Mouse (Mus musculus): ENCODE data around the gene Myl4.
A peak's percentile ranks its signal among the peaks of the same experiment; 100 is the strongest.
"Not testable (repeated sequence)": the region's sequence is repeated elsewhere in the genome, so short reads cannot be mapped to it uniquely, and the experiment has no call there.

Gene Myl4

DNA sequence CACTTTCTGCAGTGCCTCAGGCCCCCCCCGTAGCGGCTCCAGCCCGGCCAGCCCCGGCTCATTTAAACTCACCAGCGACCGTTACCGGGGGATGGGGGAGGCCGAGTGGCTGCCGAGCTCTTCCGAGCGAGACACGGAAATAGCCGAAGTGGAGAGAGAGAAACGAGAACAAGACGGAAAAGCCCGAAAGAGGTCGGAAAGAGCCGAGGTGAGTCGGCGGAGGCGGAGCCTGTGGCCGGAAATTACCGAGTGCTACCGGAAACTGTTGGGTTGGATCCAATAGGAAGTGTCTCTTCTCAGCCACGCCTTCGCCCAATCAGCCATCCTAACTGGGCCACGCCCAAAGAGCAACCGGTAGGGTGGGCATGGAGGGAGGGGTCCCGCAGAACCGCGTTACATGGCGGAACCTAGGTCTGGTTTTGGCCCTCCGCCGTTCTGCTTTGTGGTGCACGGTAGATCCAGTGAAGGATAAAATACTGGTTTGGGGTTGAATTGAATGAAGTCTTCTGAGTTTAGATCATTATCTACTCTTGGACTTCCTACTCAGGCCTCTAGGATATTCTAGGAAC is at the start of gene Myl4, which contains the start of gene Cdc27:
Gene Myl4, plus strand, starts transcription at position 258 of the 569 bp plus-strand sequence.
Gene Cdc27, minus strand, starts transcription at position 215 of the 569 bp plus-strand sequence.
- DNase-seq (ENCODE audit: low read depth, low spot score) = peak; percentile 99

DNA sequence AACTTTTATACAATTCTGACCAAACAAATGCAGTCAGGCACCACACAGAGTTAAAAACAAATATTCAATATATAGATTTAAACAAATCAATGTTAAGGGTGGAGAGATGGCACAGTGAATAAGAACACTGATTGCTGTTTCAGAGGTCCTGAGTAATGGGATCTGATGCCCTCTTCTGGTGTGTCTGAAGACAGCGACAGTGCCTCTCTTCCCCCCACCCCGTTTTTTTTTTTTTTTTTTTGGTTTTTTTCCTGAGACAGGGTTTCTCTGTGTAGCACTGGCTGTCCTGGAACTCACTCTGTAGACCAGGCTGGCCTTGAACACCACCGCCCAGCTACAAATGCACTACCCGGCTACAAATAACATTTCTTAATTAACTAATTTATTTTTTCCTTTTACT is 42.0 kb upstream of the Myl4 start:
- no peak for DNase-seq (ENCODE audit: low read depth, low spot score)

DNA sequence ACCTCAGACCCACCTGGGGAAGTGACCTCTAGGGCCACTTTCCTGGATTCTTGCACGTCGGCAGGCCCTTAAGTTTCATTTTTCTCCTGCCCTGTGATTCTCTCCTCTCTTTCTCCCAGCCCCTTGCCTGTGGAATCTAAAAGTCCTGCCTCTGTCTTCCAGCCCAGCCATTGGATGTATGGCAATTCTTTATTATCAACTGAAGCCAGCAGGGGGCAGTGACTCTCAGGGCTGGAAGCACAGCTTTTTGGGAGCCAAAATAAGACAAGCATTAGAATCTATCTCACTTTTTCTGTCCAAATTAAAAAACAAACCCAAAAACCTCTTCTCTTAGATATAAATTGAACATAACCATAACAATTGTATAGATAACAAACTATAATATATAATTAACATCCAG is 39.9 kb upstream of the Myl4 start:
- DNase-seq (ENCODE audit: low read depth, low spot score) = peak; percentile 62

DNA sequence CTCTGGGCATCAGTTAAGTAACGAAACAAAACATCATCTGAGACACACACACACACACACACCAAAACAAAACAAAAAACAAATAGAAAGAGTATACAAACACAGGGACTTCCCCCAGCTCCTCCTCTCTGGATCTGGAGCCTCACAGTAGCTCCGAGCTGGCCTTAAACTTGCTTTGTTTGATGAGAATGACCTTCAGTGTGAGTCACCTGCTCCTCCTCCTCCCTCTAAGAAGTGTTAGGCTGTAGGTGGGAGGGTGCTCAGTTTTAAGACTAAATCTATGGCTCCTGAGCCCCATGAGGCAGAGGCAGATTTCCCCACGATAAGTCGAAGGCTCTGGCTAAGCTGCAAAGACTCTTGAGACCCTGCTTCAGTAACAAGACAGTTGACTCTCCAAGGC is 38.0 kb upstream of the Myl4 start:
- DNase-seq (ENCODE audit: low read depth, low spot score) = no peak

DNA sequence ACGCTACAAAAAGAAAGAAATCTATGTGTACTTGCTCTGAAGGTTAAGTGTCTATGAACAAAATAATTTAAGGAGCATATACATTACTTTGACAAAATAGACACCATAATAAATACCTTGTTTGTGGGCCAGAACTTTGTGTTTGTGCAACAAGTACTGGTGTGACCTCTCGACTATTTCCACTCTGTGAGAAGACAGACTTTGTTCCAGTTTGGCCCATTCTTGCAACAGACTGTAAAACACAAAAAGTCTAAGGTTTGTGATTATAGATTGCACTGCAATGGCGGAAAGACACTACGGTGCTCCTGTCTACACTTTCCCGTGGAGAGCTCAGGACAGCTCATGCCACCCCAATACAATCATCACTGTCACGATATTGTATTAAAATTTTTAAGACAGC is 24.5 kb upstream of the Myl4 start:
- no peak for DNase-seq (ENCODE audit: low read depth, low spot score)

DNA sequence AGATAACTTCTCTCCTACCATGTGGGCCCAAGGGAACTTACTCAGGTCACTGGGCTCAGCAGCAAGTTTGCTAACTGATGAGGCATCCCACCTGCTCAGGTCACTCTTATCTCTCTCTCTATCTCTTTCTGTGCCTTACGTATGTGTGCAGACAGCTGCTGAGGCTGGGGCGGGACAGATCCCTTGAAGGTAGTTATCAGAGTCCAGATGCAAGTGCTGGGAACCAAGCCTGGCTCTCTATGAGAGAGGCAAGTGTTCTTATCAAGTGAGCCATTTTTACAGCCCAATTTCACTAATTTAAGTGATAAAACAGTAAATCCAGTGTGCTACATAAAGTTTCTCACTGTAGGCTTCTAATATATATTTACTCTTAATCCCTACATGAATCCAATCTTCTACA is 13.6 kb upstream of the Myl4 start:
- no peak for DNase-seq (ENCODE audit: low read depth, low spot score)

DNA sequence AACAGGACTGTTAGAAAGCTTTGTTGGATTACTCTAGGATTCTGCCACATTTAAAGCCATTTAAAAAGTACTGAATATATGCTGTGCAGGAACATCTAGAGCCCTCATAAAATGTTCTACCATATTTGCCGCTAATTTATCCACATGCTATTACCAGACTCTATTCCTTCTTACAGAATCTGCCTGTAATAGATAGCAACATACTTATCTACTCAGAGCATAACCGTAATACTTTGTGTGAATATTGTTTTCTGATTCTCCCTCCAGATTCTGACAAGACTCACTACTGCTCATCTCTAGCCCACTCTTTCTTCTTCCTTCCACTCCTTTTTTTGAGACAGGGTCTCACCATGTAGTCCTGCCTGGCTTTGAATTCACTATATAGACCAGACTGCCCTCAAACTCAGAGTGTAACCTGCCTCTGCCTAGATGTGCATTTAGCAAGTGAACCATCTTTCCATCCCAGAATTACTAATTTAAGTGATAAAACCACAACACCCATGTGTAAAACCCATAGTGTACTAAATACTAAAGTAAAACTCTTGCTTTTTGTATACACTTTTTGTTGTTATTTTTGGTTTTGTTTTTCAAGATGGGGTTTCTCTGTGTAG is 12.4 kb upstream of the Myl4 start:
- no peak for DNase-seq (ENCODE audit: low read depth, low spot score)

DNA sequence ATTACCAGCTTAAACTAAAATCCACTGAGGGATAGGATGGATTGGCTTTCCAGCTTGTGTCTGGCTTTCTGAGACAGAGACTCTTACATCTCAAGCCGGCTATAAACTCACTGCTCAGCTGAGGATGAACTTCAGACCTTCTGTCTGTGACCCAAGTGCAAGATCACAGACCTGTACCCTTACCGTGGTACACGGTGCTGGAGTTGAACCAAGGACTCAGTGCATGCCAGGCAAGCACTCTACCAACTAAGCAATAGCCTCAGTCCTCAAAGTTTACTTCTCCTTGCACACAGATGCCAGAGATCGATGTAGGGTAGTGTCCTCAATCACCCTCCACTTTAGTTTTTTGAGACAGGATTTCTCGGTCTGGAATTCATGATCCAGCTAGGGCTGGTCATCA is 10.7 kb upstream of the Myl4 start:
- DNase-seq (ENCODE audit: low read depth, low spot score) = no peak

DNA sequence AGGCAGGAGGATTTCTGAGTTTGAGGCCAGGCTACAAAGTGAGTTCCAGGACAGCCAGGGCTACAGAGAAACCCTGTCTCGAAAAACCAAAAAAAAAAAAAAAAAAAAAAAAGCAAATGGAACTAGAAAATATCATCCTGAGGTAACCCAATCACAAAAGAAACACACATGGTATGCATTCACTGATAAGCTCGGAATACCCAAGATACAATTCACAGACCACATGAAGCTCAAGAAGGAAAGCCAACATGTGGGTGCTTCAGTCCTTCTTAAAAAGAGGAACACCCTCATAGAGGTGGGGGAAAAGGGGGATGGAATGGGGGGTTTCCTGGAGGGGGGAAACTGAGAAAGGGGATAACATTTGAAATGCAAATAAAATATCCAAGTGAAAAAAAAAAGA is 7.1 kb upstream of the Myl4 start:
- DNase-seq (ENCODE audit: low read depth, low spot score) = not testable (repeated sequence)

DNA sequence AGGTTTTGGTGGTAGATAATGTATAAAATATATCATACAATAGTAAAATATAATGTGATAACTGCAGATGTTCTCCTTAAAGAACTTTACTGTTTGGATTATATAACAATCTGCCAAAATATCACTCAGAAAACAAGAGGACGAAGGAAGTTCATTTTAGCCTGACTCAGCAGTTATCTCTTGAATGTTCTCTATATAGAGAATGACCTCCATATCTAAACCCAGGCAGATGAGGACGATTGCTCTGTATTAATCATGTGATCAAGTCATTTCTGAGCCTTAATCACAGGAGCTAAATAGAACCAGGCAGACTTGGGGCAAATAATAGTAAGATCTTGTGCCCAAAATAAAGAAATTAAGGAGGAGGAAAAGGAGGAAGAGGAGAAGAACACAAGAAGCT is 6.0 kb upstream of the Myl4 start:
- DNase-seq (ENCODE audit: low read depth, low spot score) = no peak

DNA sequence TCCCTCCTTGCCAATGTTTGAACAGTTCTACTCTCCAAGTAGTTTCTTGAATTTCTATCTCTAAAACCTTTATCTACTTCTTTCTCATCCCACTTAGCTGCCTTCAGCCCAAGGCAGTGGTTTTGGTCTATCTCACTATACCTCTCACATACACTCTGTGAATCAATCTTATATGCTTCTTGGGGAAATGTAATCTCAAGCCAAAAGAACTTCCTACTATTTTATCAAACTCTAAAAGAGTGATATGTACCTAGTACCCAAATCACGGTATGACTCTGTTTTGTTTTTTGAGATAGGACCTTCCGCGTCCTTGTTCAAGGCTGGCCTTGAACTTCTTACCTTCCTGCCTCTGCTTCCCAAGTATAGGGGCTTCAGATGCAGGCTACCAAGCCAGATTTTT is 3.0 kb upstream of the Myl4 start:
- DNase-seq (ENCODE audit: low read depth, low spot score) = no peak

DNA sequence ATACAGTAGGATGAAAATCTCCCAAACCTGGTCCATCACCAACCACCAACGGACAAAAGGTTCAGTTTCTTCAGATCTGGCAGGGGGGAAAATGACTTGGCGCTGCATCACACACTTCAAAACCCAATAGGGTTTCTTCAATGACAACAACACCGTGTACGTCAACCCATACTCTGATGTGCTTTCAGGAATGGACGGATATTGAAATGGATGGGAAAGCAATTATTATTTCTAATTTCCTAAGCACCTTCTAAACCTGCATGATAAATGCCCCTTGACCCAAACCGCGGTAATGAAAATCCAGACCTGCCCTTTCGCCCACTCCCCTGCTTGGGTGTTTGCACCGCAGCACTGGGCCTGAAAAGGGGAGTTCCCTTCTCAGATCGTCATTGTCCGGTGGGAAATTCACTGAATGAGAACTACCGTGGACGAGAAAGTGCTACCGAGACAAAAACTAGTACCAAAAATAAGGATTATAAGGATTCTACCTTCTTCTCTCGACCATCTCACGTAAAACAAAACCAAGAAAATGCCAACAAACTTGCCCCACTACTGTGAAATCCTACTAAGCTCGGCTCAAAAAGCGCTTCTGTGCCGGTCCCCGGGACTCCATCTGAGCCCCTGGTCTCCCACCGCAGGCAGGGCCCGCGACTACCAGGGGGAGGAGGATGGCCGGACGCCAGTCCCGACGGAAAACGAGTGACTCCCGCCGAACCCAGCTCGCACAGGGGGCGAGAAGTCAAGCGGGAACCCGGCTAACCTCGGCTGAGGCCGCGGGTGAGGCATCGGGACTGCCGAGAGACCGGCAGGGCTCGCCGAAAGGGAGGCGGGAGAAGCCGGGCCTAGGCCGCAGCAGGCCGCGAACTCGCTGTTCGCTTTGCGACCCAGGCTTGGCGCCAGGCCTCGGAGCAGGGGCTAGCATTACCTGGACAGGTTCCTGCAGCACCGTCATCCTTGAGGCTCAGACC is 741 bp upstream of the Myl4 start:
- peak; percentile 44 for DNase-seq (ENCODE audit: low read depth, low spot score)

DNA sequence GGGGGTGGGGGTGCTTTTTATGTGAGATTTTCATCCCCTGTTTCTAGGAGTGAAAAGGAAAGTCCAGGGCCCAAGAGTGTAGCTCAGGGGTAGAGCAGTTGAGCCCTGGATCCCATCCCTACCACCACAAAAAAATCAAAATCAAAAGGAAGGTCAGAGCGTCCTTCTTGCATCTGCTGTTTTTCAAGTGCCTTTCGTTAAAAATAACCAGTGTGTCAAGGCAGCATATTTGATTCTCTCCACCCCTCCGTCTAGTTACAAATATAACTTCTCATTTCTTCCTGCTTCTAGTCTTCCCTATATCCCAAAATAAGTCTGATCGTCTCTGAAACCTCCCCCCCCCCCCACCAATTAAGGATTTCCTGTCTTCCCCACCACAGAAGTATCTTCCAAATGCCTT is 7.6 kb downstream of the Myl4 start:
- DNase-seq (ENCODE audit: low read depth, low spot score) = no peak

DNA sequence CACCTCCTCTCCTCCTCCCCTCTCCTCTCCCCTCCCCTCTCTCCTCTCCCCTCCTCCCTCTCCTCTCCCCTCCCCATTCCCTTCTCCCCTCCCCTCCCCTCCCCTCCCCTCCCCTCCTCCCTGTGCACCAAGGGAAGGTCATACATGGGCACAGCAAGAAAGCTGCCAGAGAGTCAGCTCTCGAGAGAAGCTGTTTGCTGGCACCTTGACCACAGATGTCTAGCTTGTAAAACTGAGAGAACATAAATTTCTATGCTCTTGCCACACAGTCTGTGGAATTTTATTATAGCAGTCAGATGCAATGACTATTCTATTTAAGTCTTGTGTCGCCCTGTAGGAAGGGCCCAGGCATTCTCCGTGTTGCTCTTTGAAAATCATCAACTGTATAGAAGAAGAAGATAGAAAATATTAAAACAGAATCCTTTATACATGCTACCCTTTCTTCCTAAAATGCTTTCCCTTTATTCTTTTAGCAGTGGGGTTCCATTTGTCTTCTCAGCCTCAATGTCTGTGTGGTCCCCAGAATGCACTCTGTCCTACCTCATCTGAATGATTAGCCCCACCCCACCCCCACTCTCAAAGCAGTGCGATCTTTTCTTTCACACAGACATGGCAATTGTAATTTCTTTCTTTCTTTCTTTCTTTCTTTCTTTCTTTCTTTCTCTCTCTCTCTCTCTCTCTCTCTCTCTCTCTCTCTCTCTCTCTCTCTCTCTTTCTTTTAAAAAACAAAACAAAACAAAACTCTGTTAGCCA is 8.4 kb downstream of the Myl4 start:
- DNase-seq (ENCODE audit: low read depth, low spot score) = no peak

DNA sequence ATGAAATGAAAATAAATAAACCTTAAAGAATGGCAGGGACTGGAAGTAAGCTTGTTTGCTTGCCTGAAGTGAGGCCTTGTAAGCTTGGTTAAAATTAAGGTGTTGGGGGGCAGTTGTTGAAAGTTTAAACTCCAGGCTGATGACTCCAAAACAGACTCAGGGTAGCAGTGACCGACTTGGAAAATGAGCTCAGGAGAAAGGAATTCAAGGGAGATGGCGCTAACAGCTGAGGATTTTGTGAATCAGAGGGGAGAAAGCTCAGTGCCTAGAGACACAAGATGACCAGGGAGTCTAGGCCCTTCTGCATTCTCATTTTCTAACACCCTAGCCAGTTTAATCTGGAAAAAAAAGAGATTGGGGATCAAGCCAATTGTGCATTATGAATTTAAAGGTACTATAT is 10.5 kb downstream of the Myl4 start:
- DNase-seq (ENCODE audit: low read depth, low spot score) = no peak

DNA sequence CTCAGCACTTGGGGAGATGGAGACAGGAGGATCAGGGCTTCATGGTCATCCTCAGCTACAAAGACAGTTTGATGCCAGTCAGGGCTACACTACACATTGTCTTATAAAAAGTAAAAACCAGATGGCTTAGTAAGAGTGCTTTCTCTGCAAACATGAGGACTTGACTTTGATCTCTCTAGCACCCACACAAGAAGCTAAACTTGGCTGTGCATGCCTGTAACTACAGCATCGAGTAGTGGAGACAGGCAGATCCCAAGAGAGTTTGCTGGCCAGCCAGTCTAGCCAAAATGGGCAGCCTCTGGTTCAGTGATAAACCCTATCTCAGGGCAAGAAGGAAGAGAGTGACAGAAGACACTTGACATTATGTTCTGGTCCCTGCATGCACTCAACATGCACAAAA is 13.0 kb downstream of the Myl4 start:
- DNase-seq (ENCODE audit: low read depth, low spot score) = no peak

DNA sequence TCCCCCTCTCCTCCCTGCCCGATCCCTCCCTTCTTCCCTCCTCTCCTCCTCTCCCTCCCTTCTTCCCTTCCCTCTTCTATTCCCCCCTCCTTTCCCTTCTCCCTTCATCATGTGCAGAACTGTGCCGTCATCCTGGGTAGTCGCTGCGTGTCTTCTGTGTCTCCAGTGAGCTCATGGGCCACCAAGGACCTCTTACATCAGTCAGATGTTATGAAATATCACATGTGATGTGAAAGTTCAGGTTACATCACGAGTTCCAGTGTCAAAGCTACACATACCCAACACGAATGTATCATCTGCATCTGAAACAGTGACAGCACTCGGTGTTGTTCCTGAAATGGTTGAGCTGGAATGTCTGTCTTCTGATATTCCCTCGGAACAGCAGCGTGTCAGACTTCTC is 14.7 kb downstream of the Myl4 start:
- no peak for DNase-seq (ENCODE audit: low read depth, low spot score)

DNA sequence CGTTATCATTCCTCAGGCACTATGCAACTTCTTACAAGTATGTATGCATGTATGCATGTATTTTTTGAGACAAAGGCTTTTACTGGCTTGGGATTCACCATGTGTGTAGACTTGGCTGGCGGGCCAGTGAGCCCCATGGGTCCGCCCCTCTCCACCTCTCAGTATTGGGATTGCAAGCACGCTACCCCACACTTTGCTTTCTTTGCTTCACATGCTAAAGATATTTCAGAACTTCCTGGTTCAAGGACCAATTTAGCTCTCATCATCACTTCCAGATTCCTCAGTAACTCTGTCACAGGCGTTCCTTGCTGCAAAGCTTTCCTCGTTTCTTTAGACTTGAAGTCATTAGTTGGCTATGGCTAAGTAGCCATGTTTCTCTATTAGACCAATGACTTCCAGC is 15.6 kb downstream of the Myl4 start:
- no peak for DNase-seq (ENCODE audit: low read depth, low spot score)

DNA sequence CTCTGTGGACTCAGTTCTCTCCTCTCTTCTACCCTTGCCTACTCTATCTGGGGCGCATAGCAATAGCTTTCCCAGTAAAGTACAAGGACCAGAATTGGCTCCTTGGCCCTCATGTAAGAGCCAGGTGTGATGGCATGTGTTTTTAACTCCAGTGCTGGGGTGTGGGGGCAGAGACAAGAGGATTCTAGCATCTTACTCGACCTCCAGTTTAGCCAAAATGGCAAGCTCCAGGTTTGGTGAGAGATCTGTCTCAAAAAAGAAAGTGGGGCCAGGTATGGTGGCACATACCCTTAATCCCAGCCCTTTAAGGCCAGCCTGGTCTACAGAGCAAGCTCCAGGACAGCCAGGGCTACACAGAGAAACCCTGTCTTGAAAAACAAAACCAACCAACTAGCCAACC is 16.3 kb downstream of the Myl4 start:
- DNase-seq (ENCODE audit: low read depth, low spot score) = no peak

DNA sequence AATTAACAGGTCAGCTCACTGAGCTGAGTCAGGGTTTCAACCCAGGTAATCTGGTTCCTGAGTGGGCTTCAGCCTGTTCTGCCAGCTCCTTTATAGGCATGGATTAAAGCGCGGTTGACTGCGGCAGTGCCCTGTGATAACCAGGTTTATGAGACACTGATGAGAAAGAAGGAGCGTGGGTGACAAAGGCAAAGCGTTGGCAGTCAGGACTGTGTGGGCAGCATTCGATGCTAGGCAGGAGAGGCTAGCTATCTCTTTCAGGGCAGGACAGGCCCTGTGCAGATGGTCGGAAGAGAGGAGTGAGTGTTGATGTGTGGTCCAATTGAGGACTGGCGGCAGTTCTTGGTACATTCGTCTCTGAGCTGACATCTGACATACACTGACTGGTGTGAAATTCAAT is 17.3 kb downstream of the Myl4 start:
- no peak for DNase-seq (ENCODE audit: low read depth, low spot score)

DNA sequence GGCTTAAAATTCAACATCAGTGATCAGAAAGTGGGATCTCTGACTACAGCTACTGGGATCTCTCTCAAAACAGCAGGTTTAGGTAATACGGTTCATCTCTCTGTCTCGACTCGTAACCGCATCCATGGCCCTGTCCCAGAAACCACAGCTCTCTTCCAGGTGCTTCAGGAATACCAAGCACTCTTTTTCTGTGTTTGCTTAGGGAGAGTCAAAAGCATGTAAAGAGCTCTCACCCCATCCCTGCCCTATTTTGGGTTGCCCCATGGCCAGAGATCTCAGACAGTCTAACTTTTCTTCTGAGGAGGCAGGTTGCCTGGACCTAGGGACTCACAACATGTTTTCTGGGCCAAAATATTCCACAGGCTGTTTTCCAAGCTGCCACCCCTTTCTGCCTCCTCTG is 17.9 kb downstream of the Myl4 start:
- DNase-seq (ENCODE audit: low read depth, low spot score) = no peak

DNA sequence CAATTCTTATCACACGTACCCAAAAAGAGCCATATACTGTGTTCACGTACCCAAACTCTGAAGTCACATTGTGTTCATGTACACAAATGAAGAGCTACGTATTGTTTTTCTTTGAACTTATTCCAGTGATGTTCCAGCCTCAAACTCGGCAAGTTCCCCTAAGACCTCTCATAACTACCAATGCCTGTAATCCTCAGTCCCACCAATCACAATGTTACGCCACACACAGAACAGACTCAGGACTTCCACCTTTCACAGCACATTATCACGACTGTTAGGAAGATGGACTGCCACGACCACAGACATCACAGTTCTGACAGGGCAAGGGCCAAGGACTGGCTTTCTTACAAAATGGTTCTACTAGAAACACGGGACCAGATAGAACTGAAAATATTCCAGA is 20.1 kb downstream of the Myl4 start:
- DNase-seq (ENCODE audit: low read depth, low spot score) = not testable (repeated sequence)
